Mouse (Mus musculus) brain, embryonic 18.5 days (tissue): ENCODE data around the gene Gje1.

Experiments used
- DNase-seq: peaks from one replicate; pipeline ENCODE4 v3.0.0-alpha.2; 2012; ENCODE audit warnings: low read depth, low spot score

The Gje1 gene

GRCm38 (mm10) chr10:14718114-14718513 lies at the start of gene Gje1:
Gene Gje1, minus strand, starts transcription at chr10:14718214.
- DNase-seq = no peak

- DNase-seq = no peak
Measured at GRCm38 (mm10) chr10:14760618-14761017, 42.6 kb upstream of the Gje1 start.

- no peak for DNase-seq
Measured at GRCm38 (mm10) chr10:14759665-14760558, 41.9 kb upstream of the Gje1 start.

- DNase-seq = peak; percentile 62
Measured at GRCm38 (mm10) chr10:14734285-14734684, 16.3 kb upstream of the Gje1 start.

- DNase-seq = no peak
Measured at GRCm38 (mm10) chr10:14725671-14726070, 7.7 kb upstream of the Gje1 start.

GRCm38 (mm10) chr10:14705072-14706066 lies 12.6 kb downstream of the Gje1 start, which contains the start of the genes Vta1 and Nmbr:
Gene Vta1, minus strand, starts transcription at chr10:14705560.
Gene Nmbr, plus strand, starts transcription at chr10:14705591.
- peak; percentile 96 for DNase-seq

- DNase-seq = no peak
Measured at GRCm38 (mm10) chr10:14703830-14704420, 14.1 kb downstream of the Gje1 start.

- no peak for DNase-seq
Measured at GRCm38 (mm10) chr10:14703239-14703638, 14.8 kb downstream of the Gje1 start.

- no peak for DNase-seq
Measured at GRCm38 (mm10) chr10:14690349-14690748, 27.7 kb downstream of the Gje1 start.

- DNase-seq = no peak
Measured at GRCm38 (mm10) chr10:14688785-14689442, 29.1 kb downstream of the Gje1 start.

GRCm38 (mm10) chr10:14685663-14686062 lies 32.4 kb downstream of the Gje1 start:
- no peak for DNase-seq

GRCm38 (mm10) chr10:14666147-14666546 lies 51.9 kb downstream of the Gje1 start:
- no peak for DNase-seq
